15 mouse cellular contexts compared by ENCODE assay signal in the genomic region with DNA sequence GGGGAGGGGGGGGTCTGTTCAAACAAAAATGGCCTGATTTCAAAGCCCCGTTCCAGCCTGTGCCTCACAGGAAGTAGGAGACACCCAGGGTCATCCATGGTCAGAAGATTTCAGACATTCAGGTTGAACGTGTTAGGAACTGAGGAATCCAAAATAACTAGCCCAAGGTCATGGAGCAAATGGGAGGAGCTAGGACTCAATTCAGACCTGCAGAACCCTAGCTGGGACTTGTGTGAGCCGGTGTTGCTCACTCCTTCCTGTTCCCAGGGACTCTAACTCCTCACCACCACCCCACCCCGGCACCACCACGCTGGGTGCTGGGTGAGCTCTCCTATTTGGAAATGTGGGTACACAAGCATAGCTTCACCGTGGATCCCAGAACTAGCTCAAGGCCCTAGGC. TPM values are rescaled to one million over a fixed set of nuclear protein-coding genes. Genes with fewer than 3 reads are reported as not detected.
DNase-seq lines count a peak whose midpoint lies in the region; ATAC-seq and TF ChIP-seq lines count a peak whose summit lies in the region.
"Had no signal": no experiment of that assay in that cellular context is flagged by ENCODE, and none has a peak within 500 bp of the region (broad histone marks: within the 10 kb centered on the region; RNA-seq: fewer than 3 reads in every experiment).

No protein-coding gene starts in this region.

- H3K4me1 ChIP-seq in heart, embryonic 16.5 days (ENCODE audit: control insufficient read depth, insufficient read depth, low read length), result peaks cover 27% of the 10 kb centered on the region
- H3K4me1 ChIP-seq in E14TG2a.4 (replicated peaks; ENCODE audit: low read depth, low read length), result peaks cover 56% of the 10 kb centered on the region

- ATAC-seq in heart, embryonic 16.5 days (replicated peaks; ENCODE audit: extremely low read depth, insufficient read depth, low FRiP score), result no peak
- ATAC-seq in erythroblast, adult 5-6 weeks (replicated peaks; ENCODE audit: low FRiP score, poor library complexity, severe bottlenecking), result no peak
- ATAC-seq: activated CD4-positive, CD25-positive, alpha-beta regulatory T cell, adult 4 months; forebrain, postnatal 0 days had no signal

- no peak overlapping the region for H3K4me3 ChIP-seq in heart, embryonic 16.5 days (ENCODE audit: low read length)
- peak overlapping the region; percentile 86 for H3K4me3 ChIP-seq in E14TG2a.4 (replicated peaks; ENCODE audit: low read length)
- H3K4me3 ChIP-seq: embryonic facial prominence, embryonic 13.5 days; hindbrain, embryonic 13.5 days; limb, embryonic 13.5 days had no signal

- H3K9ac ChIP-seq in heart, embryonic 16.5 days (ENCODE audit: low read length), result peak overlapping the region; percentile 30; the same call in 1 of the 2 replicates
- H3K9ac ChIP-seq: embryonic facial prominence, embryonic 13.5 days; forebrain, postnatal 0 days; limb, embryonic 13.5 days had no signal

- WGBS in heart, embryonic 16.5 days, result 49% methylated on average over 6 of the region's 6 CpGs

- TF ChIP-seq CTCF in E14TG2a.4 (conservative IDR thresholded peaks at IDR 0.05; ENCODE audit: low read length), result no peak

- no peak for DNase-seq in heart, adult 8-10 months (ENCODE audit: low spot score)
- DNase-seq in ES-CJ7 (ENCODE audit: low read depth, low spot score), result peak; percentile 85
- DNase-seq in fat pad, adult 2 months (ENCODE audit: extremely low read depth, low read depth, low spot score), result peak; percentile 95
- no peak for DNase-seq in urinary bladder, postnatal 14 days (ENCODE audit: low spot score)
- DNase-seq: forebrain, postnatal 0 days; kidney, adult 8-10 months; lung, postnatal 14 days had no signal

- H3K36me3 ChIP-seq in heart, embryonic 16.5 days (ENCODE audit: control insufficient read depth, insufficient read depth), result no peaks in the 10 kb centered on the region
- no peaks in the 10 kb centered on the region for H3K36me3 ChIP-seq in E14TG2a.4 (ENCODE audit: insufficient read depth, low read length)
- H3K36me3 ChIP-seq: embryonic facial prominence, embryonic 13.5 days; hindbrain, embryonic 13.5 days; limb, embryonic 13.5 days had no signal

- H3K27me3 ChIP-seq in heart, embryonic 16.5 days (ENCODE audit: control insufficient read depth, insufficient read depth, low read length), result no peaks in the 10 kb centered on the region
- peaks cover 13% of the 10 kb centered on the region for H3K27me3 ChIP-seq in E14TG2a.4 (ENCODE audit: insufficient read depth, low read length)
- H3K27me3 ChIP-seq: embryonic facial prominence, embryonic 13.5 days; hindbrain, embryonic 13.5 days; limb, embryonic 13.5 days had no signal

- H3K9me3 ChIP-seq in heart, embryonic 16.5 days (replicated peaks; ENCODE audit: control insufficient read depth, low read length), result no peaks in the 10 kb centered on the region
- H3K9me3 ChIP-seq in E14TG2a.4 (ENCODE audit: low read length), result no peaks in the 10 kb centered on the region
- H3K9me3 ChIP-seq: embryonic facial prominence, embryonic 13.5 days; hindbrain, embryonic 13.5 days; limb, embryonic 13.5 days had no signal

- no peak overlapping the region for H3K27ac ChIP-seq in heart, embryonic 16.5 days (ENCODE audit: low read length)
- H3K27ac ChIP-seq: embryonic facial prominence, embryonic 13.5 days; hindbrain, embryonic 13.5 days; limb, embryonic 13.5 days had no signal

- H3K4me2 ChIP-seq in heart, embryonic 16.5 days (ENCODE audit: low read depth, low read length), result no peak overlapping the region
- H3K4me2 ChIP-seq: embryonic facial prominence, embryonic 13.5 days; hindbrain, embryonic 13.5 days; limb, embryonic 13.5 days had no signal

RNA-seq across cellular contexts. Expression of gene Ppp1r9b, which starts 3.5 kb away (rescaled TPM):
- polyA plus RNA-seq in heart, embryonic 16.5 days (2015; fragmentation: Nextera tagmentation; extraction: Ambion mirVana), result 5.8 and 6.4 TPM in 2 replicates
- total RNA-seq in heart, adult 8-10 months (2022), result 10 to 100 TPM; 43.9 to 47.4 (median 45.6) TPM
- 21.9 and 30.7 TPM in 2 replicates for total RNA-seq in erythroblast, adult 5-6 weeks (2015; ENCODE audit: low replicate concordance)
- 41.1 and 45.2 TPM in 2 replicates for total RNA-seq in erythroblast, adult 5-6 weeks (2017; ENCODE audit: low replicate concordance)

RNA-seq across cellular contexts. Expression of gene Sgca, which starts 11.2 kb away (rescaled TPM):
- polyA plus RNA-seq in heart, embryonic 16.5 days (2015; fragmentation: Nextera tagmentation; extraction: Ambion mirVana), result 27.9 and 29.4 TPM in 2 replicates
- total RNA-seq in heart, adult 8-10 months (2022), result 100 to 1,000 TPM; 202 to 221 (median 208) TPM
- not detected in 2 replicates for total RNA-seq in erythroblast, adult 5-6 weeks (2015; ENCODE audit: low replicate concordance)
- not detected in 2 replicates for total RNA-seq in erythroblast, adult 5-6 weeks (2017; ENCODE audit: low replicate concordance)
- total RNA-seq: forebrain, postnatal 0 days had no signal

RNA-seq across cellular contexts. Expression of gene Hils1, which starts 19.9 kb away (rescaled TPM):
- polyA plus RNA-seq in heart, embryonic 16.5 days (2015; fragmentation: Nextera tagmentation; extraction: Ambion mirVana), result 0.33 TPM in 1 of 2 replicates, not detected in the other
- not detected for total RNA-seq in heart, adult 8-10 months (2022)
- not detected in 2 replicates for total RNA-seq in erythroblast, adult 5-6 weeks (2015; ENCODE audit: low replicate concordance)
- total RNA-seq in erythroblast, adult 5-6 weeks (2017; ENCODE audit: low replicate concordance), result not detected in 2 replicates
- total RNA-seq: CH12.LX; forebrain, postnatal 0 days had no signal
- polyA plus RNA-seq: activated CD4-positive, CD25-positive, alpha-beta regulatory T cell, adult 4 months; embryonic facial prominence, embryonic 13.5 days; forebrain, postnatal 0 days; hindbrain, embryonic 13.5 days; limb, embryonic 13.5 days had no signal

RNA-seq across cellular contexts. Expression of gene Samd14, which starts 22.3 kb away (rescaled TPM):
- 8.6 and 9.0 TPM in 2 replicates for polyA plus RNA-seq in heart, embryonic 16.5 days (2015; fragmentation: Nextera tagmentation; extraction: Ambion mirVana)
- total RNA-seq in heart, adult 8-10 months (2022), result 1 to 10 TPM in 2 of 4 experiments, under 1 TPM in 2; 0.72 to 1.1 (median 0.96) TPM
- total RNA-seq in erythroblast, adult 5-6 weeks (2015; ENCODE audit: low replicate concordance), result 22.1 and 25.9 TPM in 2 replicates
- 32.0 and 47.1 TPM in 2 replicates for total RNA-seq in erythroblast, adult 5-6 weeks (2017; ENCODE audit: low replicate concordance)

RNA-seq across cellular contexts. Expression of gene Col1a1, which starts 51.3 kb away (rescaled TPM):
- polyA plus RNA-seq in heart, embryonic 16.5 days (2015; fragmentation: Nextera tagmentation; extraction: Ambion mirVana), result 669 and 799 TPM in 2 replicates
- 10 to 100 TPM; 23.3 to 50.4 (median 39.8) TPM for total RNA-seq in heart, adult 8-10 months (2022)
- total RNA-seq in erythroblast, adult 5-6 weeks (2015; ENCODE audit: low replicate concordance), result 0.21 TPM in 1 of 2 replicates, not detected in the other
- 0.68 TPM in 1 of 2 replicates, not detected in the other for total RNA-seq in erythroblast, adult 5-6 weeks (2017; ENCODE audit: low replicate concordance)

Comparison
In these comparisons a context has a peak if more than half of its experiments do, and no peak if none do; other contexts are left out.
1. DNase-seq: peak in ES-CJ7 (single experiment) and fat pad, adult 2 months (single experiment); none in heart, adult 8-10 months (single experiment) and urinary bladder, postnatal 14 days (single experiment).
2. RNA of gene Sgca, which starts 11.2 kb away (total RNA-seq): 202 to 221 TPM in heart, adult 8-10 months; not detected in erythroblast, adult 5-6 weeks; every median in the first group is over 100 times any median in the second.